Mouse (Mus musculus): ENCODE measurements around the gene Klhl3. TPM values are rescaled to one million over a fixed set of nuclear protein-coding genes. Genes with fewer than 3 reads are reported as not detected.

Klhl3 gene
- polyA plus RNA-seq, 1 experiment from 2014 or later, result 1.2 TPM

DNA sequence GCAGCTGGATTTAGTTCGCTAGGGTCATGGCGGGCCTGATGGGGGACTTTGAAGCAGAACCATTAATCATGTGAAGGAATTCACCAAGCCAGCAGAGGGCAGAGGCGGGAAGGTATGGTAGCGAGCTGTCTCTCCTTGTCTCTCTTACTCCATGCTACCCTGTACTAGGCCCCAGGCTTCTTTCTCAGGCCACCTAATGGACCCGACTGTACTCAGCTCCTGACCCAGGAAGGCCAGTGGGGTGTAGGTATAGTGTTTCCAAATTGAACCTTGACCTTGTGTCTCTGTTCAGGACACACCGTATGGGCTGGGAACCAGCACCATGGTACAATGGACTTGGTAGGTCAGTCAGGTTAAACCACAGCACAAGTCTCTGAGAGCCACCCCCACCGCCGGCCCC, 129.2 kb downstream of the Klhl3 start:
- DNase-seq (ENCODE audit: low spot score), result peak; percentile 20
- no peaks in the 10 kb centered on the region for H3K27me3 ChIP-seq (ENCODE audit: control insufficient read depth, insufficient read depth, low read length)
- no peak for TF ChIP-seq EP300 (optimal IDR thresholded peaks at IDR 0.05)
- TF ChIP-seq CTCF (IDR thresholded peaks at IDR 0.05; ENCODE audit: low read depth), result peak; percentile 19; the same call in 1 of the 2 replicates
- H3K4me1 ChIP-seq (replicated peaks; ENCODE audit: control insufficient read depth, insufficient read depth), result no peaks in the 10 kb centered on the region
- WGBS, result 48% methylated on average over 7 of the region's 8 CpGs
- H3K27ac ChIP-seq (replicated peaks), result no peak overlapping the region
- no peaks in the 10 kb centered on the region for H3K9me3 ChIP-seq (ENCODE audit: control insufficient read depth, low read length)
- no peak for ATAC-seq (ENCODE audit: low FRiP score, low TSS enrichment)
- no peaks in the 10 kb centered on the region for H3K36me3 ChIP-seq (ENCODE audit: control insufficient read depth, insufficient read depth, low read length)
- H3K9ac ChIP-seq (ENCODE audit: low read length), result no peak overlapping the region
- no peak overlapping the region for H3K4me2 ChIP-seq (replicated peaks; ENCODE audit: low read depth)
- no peak overlapping the region for H3K4me3 ChIP-seq (ENCODE audit: low read depth, low read length)

DNA sequence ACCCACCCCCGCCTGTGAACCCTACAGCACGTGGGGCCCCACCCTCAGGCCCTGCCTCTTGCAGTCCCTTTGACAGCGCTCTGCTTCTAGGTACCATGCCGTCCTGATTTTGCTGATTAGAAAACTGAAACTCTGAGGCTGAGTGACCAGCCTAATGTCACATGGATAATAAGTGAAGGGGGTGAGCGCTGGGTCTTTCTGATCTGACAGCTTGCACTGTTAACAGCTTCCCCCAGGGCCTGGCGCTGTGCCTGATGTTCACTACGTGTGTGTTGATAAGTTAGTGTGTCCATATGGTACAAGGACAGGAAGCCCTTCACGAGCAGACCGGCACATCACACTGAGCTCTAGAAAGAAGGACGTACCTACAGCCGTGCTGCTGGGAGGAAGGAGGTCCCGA, 130.1 kb downstream of the Klhl3 start:
- DNase-seq (ENCODE audit: low spot score), result no peak
- ATAC-seq (ENCODE audit: low FRiP score, low TSS enrichment), result no peak

DNA sequence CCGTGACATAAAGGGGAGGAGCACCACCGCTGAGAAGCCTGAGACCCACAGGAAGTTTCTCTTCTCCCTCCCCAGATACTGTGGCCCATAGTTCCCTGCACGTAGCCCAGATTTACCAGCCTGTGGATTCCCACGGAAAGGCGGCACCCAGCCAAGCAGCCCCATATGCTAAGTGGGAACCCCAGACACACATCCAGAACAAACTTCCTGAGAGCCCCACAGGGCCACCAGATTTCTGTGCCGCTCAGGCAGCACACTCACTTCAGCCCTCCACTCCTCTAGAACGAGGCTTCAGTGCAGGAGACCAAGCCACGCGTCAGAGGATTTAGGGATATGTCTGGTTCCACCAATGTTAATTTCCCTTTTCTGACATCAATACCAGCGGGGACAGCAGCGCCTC, 130.5 kb downstream of the Klhl3 start:
- H3K9me3 ChIP-seq (ENCODE audit: control insufficient read depth, low read length), result no peaks in the 10 kb centered on the region
- DNase-seq (ENCODE audit: low spot score), result no peak
- WGBS, result 60% methylated on average over 11 of the region's 11 CpGs

More for the DNA sequence above, 130.1 kb downstream of the Klhl3 start:
- no peak for TF ChIP-seq CTCF (IDR thresholded peaks at IDR 0.05; ENCODE audit: low read depth)
- TF ChIP-seq EP300 (optimal IDR thresholded peaks at IDR 0.05), result no peak
- no peaks in the 10 kb centered on the region for H3K36me3 ChIP-seq (ENCODE audit: control insufficient read depth, insufficient read depth, low read length)
- no peaks in the 10 kb centered on the region for H3K27me3 ChIP-seq (ENCODE audit: control insufficient read depth, insufficient read depth, low read length)
- H3K9me3 ChIP-seq (ENCODE audit: control insufficient read depth, low read length), result no peaks in the 10 kb centered on the region
- no peak overlapping the region for H3K4me3 ChIP-seq (ENCODE audit: low read depth, low read length)
- H3K9ac ChIP-seq (ENCODE audit: low read length), result no peak overlapping the region
- H3K4me2 ChIP-seq (replicated peaks; ENCODE audit: low read depth), result no peak overlapping the region
- no peaks in the 10 kb centered on the region for H3K4me1 ChIP-seq (replicated peaks; ENCODE audit: control insufficient read depth, insufficient read depth)
- H3K27ac ChIP-seq (replicated peaks), result no peak overlapping the region
- WGBS, result 40% methylated on average over 12 of the region's 12 CpGs

DNA sequence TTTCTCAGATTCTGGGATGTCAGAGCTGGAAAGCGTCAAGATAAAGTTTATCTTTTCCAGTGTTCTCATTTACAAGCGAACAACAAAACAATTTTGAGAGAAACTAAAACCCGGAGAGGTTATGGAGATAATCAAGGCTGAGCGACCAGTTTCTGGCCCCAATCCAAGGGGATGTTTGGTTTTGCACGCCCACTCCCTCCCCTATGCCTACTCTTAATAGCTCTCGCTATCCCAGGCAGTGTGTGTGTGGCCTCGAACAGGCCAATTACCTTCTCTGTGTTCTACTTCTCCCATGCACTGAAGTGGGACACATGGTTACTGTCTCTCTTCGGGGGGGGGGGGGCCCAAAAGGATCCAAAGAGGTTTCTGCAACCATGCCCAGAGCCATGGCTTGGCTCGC, 132.7 kb downstream of the Klhl3 start:
- WGBS, result 21% methylated on average over 9 of the region's 9 CpGs
- DNase-seq (ENCODE audit: low spot score), result no peak
- H3K27me3 ChIP-seq (ENCODE audit: control insufficient read depth, insufficient read depth, low read length), result no peaks in the 10 kb centered on the region
- no peak overlapping the region for H3K27ac ChIP-seq (replicated peaks)
- no peak overlapping the region for H3K4me3 ChIP-seq (ENCODE audit: low read depth, low read length)
- H3K4me1 ChIP-seq (replicated peaks; ENCODE audit: control insufficient read depth, insufficient read depth), result no peaks in the 10 kb centered on the region
- H3K9ac ChIP-seq (ENCODE audit: low read length), result no peak overlapping the region
- H3K36me3 ChIP-seq (ENCODE audit: control insufficient read depth, insufficient read depth, low read length), result no peaks in the 10 kb centered on the region
- TF ChIP-seq EP300 (optimal IDR thresholded peaks at IDR 0.05) (no peak), CTCF (IDR thresholded peaks at IDR 0.05; ENCODE audit: low read depth) (no peak)
- no peak overlapping the region for H3K4me2 ChIP-seq (replicated peaks; ENCODE audit: low read depth)
- H3K9me3 ChIP-seq (ENCODE audit: control insufficient read depth, low read length), result no peaks in the 10 kb centered on the region
- ATAC-seq (ENCODE audit: low FRiP score, low TSS enrichment), result no peak

More for the DNA sequence above, 130.5 kb downstream of the Klhl3 start:
- H3K36me3 ChIP-seq (ENCODE audit: control insufficient read depth, insufficient read depth, low read length), result no peaks in the 10 kb centered on the region
- no peak for ATAC-seq (ENCODE audit: low FRiP score, low TSS enrichment)
- no peak overlapping the region for H3K27ac ChIP-seq (replicated peaks)
- no peak overlapping the region for H3K9ac ChIP-seq (ENCODE audit: low read length)
- H3K4me2 ChIP-seq (replicated peaks; ENCODE audit: low read depth), result no peak overlapping the region
- no peak overlapping the region for H3K4me3 ChIP-seq (ENCODE audit: low read depth, low read length)
- TF ChIP-seq CTCF (IDR thresholded peaks at IDR 0.05; ENCODE audit: low read depth) (no peak), EP300 (optimal IDR thresholded peaks at IDR 0.05) (no peak)
- H3K4me1 ChIP-seq (replicated peaks; ENCODE audit: control insufficient read depth, insufficient read depth), result no peaks in the 10 kb centered on the region
- no peaks in the 10 kb centered on the region for H3K27me3 ChIP-seq (ENCODE audit: control insufficient read depth, insufficient read depth, low read length)

DNA sequence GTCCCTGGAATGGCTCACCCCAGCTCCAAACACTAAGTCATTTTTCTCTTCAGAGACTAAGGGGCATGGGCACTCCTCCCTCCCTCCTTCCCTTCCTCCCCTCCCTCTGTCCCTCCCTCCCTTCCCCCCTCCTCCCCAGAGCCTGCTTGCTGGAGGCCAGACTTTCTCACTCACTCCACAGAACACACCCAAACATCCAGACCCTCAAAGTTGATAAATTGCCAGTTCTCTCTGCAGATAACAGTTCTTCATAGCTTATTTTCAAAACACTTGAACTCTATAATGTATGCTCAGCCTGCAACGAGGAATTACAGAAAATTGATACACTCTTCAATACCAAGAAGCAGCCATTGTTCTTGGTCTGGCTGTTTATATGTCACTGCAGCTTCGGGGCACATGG, 133.3 kb downstream of the Klhl3 start:
- Histone ChIP-seq H3K9me3 (ENCODE audit: control insufficient read depth, low read length) (no peaks in the 10 kb centered on the region), H3K4me2 (replicated peaks; ENCODE audit: low read depth) (no peak overlapping the region), H3K27ac (replicated peaks) (no peak overlapping the region), H3K4me1 (replicated peaks; ENCODE audit: control insufficient read depth, insufficient read depth) (no peaks in the 10 kb centered on the region), H3K36me3 (ENCODE audit: control insufficient read depth, insufficient read depth, low read length) (no peaks in the 10 kb centered on the region), H3K27me3 (ENCODE audit: control insufficient read depth, insufficient read depth, low read length) (no peaks in the 10 kb centered on the region), H3K4me3 (ENCODE audit: low read depth, low read length) (no peak overlapping the region), H3K9ac (ENCODE audit: low read length) (no peak overlapping the region)
- DNase-seq (ENCODE audit: low spot score) (no peak), ATAC-seq (ENCODE audit: low FRiP score, low TSS enrichment) (no peak)
- 21% methylated on average over 2 of the region's 2 CpGs for WGBS
- TF ChIP-seq CTCF (IDR thresholded peaks at IDR 0.05; ENCODE audit: low read depth) (no peak), EP300 (optimal IDR thresholded peaks at IDR 0.05) (no peak)

DNA sequence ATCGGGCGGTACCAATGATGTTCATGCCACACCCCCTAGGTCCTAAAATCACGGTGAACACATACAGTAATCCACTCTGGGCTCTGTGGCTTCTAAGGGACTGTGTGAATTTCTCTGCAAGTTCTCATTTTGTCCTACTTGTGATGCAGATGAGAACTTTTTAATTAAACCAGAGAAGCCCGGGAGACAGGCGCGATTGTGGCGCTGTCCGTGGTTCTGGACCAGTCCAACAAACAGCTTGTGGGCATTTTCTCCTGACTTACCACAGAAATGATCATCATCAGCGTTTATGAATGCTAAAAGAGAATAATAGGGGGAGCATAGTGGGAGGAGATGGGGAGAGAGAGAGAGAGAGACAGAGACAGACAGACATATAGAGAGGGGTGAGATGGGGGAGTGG, 134.5 kb downstream of the Klhl3 start:
- no peaks in the 10 kb centered on the region for H3K9me3 ChIP-seq (ENCODE audit: control insufficient read depth, low read length)
- 20% methylated on average over 9 of the region's 9 CpGs for WGBS
- no peak overlapping the region for H3K4me3 ChIP-seq (ENCODE audit: low read depth, low read length)
- no peak overlapping the region for H3K9ac ChIP-seq (ENCODE audit: low read length)
- H3K27me3 ChIP-seq (ENCODE audit: control insufficient read depth, insufficient read depth, low read length), result no peaks in the 10 kb centered on the region
- no peak overlapping the region for H3K4me2 ChIP-seq (replicated peaks; ENCODE audit: low read depth)
- H3K4me1 ChIP-seq (replicated peaks; ENCODE audit: control insufficient read depth, insufficient read depth), result no peaks in the 10 kb centered on the region
- H3K27ac ChIP-seq (replicated peaks), result no peak overlapping the region
- ATAC-seq (ENCODE audit: low FRiP score, low TSS enrichment) (no peak), DNase-seq (ENCODE audit: low spot score) (peak; percentile 34)
- TF ChIP-seq CTCF (IDR thresholded peaks at IDR 0.05; ENCODE audit: low read depth) (no peak), EP300 (optimal IDR thresholded peaks at IDR 0.05) (no peak)
- H3K36me3 ChIP-seq (ENCODE audit: control insufficient read depth, insufficient read depth, low read length), result no peaks in the 10 kb centered on the region
